Comparison of ENCODE assay signal across 10 mouse cellular contexts in genomic region chr2:164431676-164432465, GRCm38 (mm10). TPM values are rescaled to one million over a fixed set of nuclear protein-coding genes. Genes with fewer than 3 reads are reported as not detected.
DNase-seq lines count a peak whose midpoint lies in the region; ATAC-seq and TF ChIP-seq lines count a peak whose summit lies in the region.
"Had no signal": no experiment of that assay in that cellular context is flagged by ENCODE, and none has a peak within 500 bp of the region (broad histone marks: within the 10 kb centered on the region; RNA-seq: fewer than 3 reads in every experiment).

No protein-coding gene starts in this region.

- no peak for TF ChIP-seq EP300 in stomach, postnatal 0 days (optimal IDR thresholded peaks at IDR 0.05)

- no peak for TF ChIP-seq POLR2A in thymus, adult 2 months (IDR thresholded peaks at IDR 0.05; ENCODE audit: control insufficient read depth, extremely low read depth, insufficient read depth, low read length, poor library complexity)

- 65% methylated on average over 9 of the region's 9 CpGs for WGBS in midbrain, embryonic 10.5 days
- WGBS in midbrain, embryonic 16.5 days: 64% methylated on average over 9 of the region's 9 CpGs
- WGBS in liver, embryonic 12.5 days (ENCODE audit: insufficient replicate concordance): 60% methylated on average over 9 of the region's 9 CpGs
- WGBS in stomach, postnatal 0 days: 43% methylated on average over 9 of the region's 9 CpGs
- 91% methylated on average over 9 of the region's 9 CpGs for WGBS in thymus, adult 2 months

- H3K4me3 ChIP-seq in midbrain, embryonic 10.5 days: no peak overlapping the region
- no peak overlapping the region for H3K4me3 ChIP-seq in midbrain, embryonic 16.5 days (ENCODE audit: low read depth, low read length)
- H3K4me3 ChIP-seq in liver, embryonic 12.5 days: no peak overlapping the region
- H3K4me3 ChIP-seq in stomach, postnatal 0 days (ENCODE audit: low read depth, low read length): no peak overlapping the region
- H3K4me3 ChIP-seq in thymus, adult 2 months (ENCODE audit: control insufficient read depth, insufficient read depth, low read length): no peak overlapping the region

- no peak for DNase-seq in midbrain, embryonic 10.5 days (ENCODE audit: low spot score)
- DNase-seq in heart, postnatal 25 days (ENCODE audit: low spot score): peak; percentile 22
- DNase-seq in stomach, postnatal 0 days (ENCODE audit: low spot score): peak; percentile 79
- no peak for DNase-seq in neural tube, embryonic 10.5 days (ENCODE audit: extremely low spot score, low spot score)
- no peak for DNase-seq in gastrocnemius, postnatal 10 days
- no peak for DNase-seq in thymus, adult 2 months
- DNase-seq: spleen, adult 18-20 months had no signal

- intact Hi-C loops in heart, postnatal 25 days (cut with DNase I): no loop called here

- no peaks in the 10 kb centered on the region for H3K9me3 ChIP-seq in midbrain, embryonic 10.5 days (replicated peaks)
- no peaks in the 10 kb centered on the region for H3K9me3 ChIP-seq in midbrain, embryonic 16.5 days (replicated peaks; ENCODE audit: control insufficient read depth, low read length, poor library complexity, severe bottlenecking)
- no peaks in the 10 kb centered on the region for H3K9me3 ChIP-seq in liver, embryonic 12.5 days (replicated peaks)
- no peaks in the 10 kb centered on the region for H3K9me3 ChIP-seq in stomach, postnatal 0 days (ENCODE audit: control insufficient read depth, low read length)

- ATAC-seq in midbrain, embryonic 16.5 days: no peak
- peak; percentile 40; the same call in 1 of the 2 replicates for ATAC-seq in liver, embryonic 12.5 days
- ATAC-seq in stomach, postnatal 0 days (ENCODE audit: low FRiP score, low TSS enrichment): peak; percentile 68

- H3K27me3 ChIP-seq in midbrain, embryonic 10.5 days (ENCODE audit: low read depth, poor library complexity, severe bottlenecking): peaks cover 28% of the 10 kb centered on the region
- no peaks in the 10 kb centered on the region for H3K27me3 ChIP-seq in midbrain, embryonic 16.5 days (ENCODE audit: control insufficient read depth, insufficient read depth, low read depth, low read length)
- H3K27me3 ChIP-seq in liver, embryonic 12.5 days (replicated peaks): peaks cover 84% of the 10 kb centered on the region
- H3K27me3 ChIP-seq in stomach, postnatal 0 days (ENCODE audit: control insufficient read depth, insufficient read depth, low read length): no peaks in the 10 kb centered on the region
- H3K27me3 ChIP-seq in thymus, adult 2 months (ENCODE audit: control insufficient read depth, insufficient read depth, low read length): no peaks in the 10 kb centered on the region
- H3K27me3 ChIP-seq: Patski had no signal

- H3K9ac ChIP-seq in midbrain, embryonic 16.5 days (ENCODE audit: low read depth, low read length): no peak overlapping the region
- H3K9ac ChIP-seq in liver, embryonic 12.5 days: no peak overlapping the region
- H3K9ac ChIP-seq in stomach, postnatal 0 days (ENCODE audit: low read length): peak overlapping the region; percentile 62

- no peaks in the 10 kb centered on the region; the same call in 1 of the 2 replicates for H3K36me3 ChIP-seq in midbrain, embryonic 10.5 days
- no peaks in the 10 kb centered on the region for H3K36me3 ChIP-seq in midbrain, embryonic 16.5 days (ENCODE audit: control insufficient read depth, insufficient read depth, low read length)
- peaks cover 13% of the 10 kb centered on the region; the same call in 1 of the 2 replicates for H3K36me3 ChIP-seq in liver, embryonic 12.5 days
- peaks cover 12% of the 10 kb centered on the region for H3K36me3 ChIP-seq in stomach, postnatal 0 days (ENCODE audit: control insufficient read depth, insufficient read depth, low read length)
- no peaks in the 10 kb centered on the region for H3K36me3 ChIP-seq in thymus, adult 2 months (ENCODE audit: control insufficient read depth, insufficient read depth, low read length)

- TF ChIP-seq CTCF in stomach, postnatal 0 days (IDR thresholded peaks at IDR 0.05; ENCODE audit: low read depth): no peak
- no peak for TF ChIP-seq CTCF in thymus, adult 2 months (IDR thresholded peaks at IDR 0.05; ENCODE audit: borderline replicate concordance, control insufficient read depth, extremely low read depth, insufficient read depth, low read length, poor library complexity)

- H3K4me1 ChIP-seq in midbrain, embryonic 10.5 days: peaks cover 56% of the 10 kb centered on the region
- no peaks in the 10 kb centered on the region for H3K4me1 ChIP-seq in midbrain, embryonic 16.5 days (ENCODE audit: control insufficient read depth, insufficient read depth, low read length)
- peaks cover 26% of the 10 kb centered on the region for H3K4me1 ChIP-seq in liver, embryonic 12.5 days
- peaks cover 39% of the 10 kb centered on the region for H3K4me1 ChIP-seq in stomach, postnatal 0 days (replicated peaks; ENCODE audit: control insufficient read depth, insufficient read depth)
- peaks cover 7% of the 10 kb centered on the region; the same call in 1 of the 2 replicates for H3K4me1 ChIP-seq in thymus, adult 2 months (replicated peaks; ENCODE audit: control insufficient read depth, insufficient read depth, low read length)

- peak overlapping the region; percentile 56; the same call in 1 of the 2 replicates for H3K27ac ChIP-seq in midbrain, embryonic 10.5 days (replicated peaks)
- H3K27ac ChIP-seq in midbrain, embryonic 16.5 days (ENCODE audit: low read length): no peak overlapping the region
- H3K27ac ChIP-seq in liver, embryonic 12.5 days: peak overlapping the region; percentile 73
- peak overlapping the region; percentile 92 for H3K27ac ChIP-seq in stomach, postnatal 0 days (replicated peaks)
- no peak overlapping the region for H3K27ac ChIP-seq in thymus, adult 2 months (ENCODE audit: control insufficient read depth, insufficient read depth, low read length)

- H3K4me2 ChIP-seq in midbrain, embryonic 16.5 days (ENCODE audit: low read length): no peak overlapping the region
- H3K4me2 ChIP-seq in liver, embryonic 12.5 days: peak overlapping the region; percentile 36
- peak overlapping the region; percentile 49 for H3K4me2 ChIP-seq in stomach, postnatal 0 days (replicated peaks; ENCODE audit: low read depth)

RNA-seq across cellular contexts. Expression of gene Sdc4, which starts 11.8 kb away (rescaled TPM):
- polyA plus RNA-seq in midbrain, embryonic 10.5 days (2016; fragmentation: Nextera tagmentation; extraction: Ambion mirVana): 16.1 and 17.4 TPM in 2 replicates
- polyA plus RNA-seq in midbrain, embryonic 16.5 days (2015; fragmentation: Nextera tagmentation; extraction: Ambion mirVana): 6.3 and 8.7 TPM in 2 replicates
- total RNA-seq in heart, postnatal 25 days (2021): 10 to 100 TPM; 19.7 to 22.4 TPM
- polyA plus RNA-seq in liver, embryonic 12.5 days (2016; fragmentation: Nextera tagmentation; extraction: Ambion mirVana): 31.3 and 31.8 TPM in 2 replicates
- polyA plus RNA-seq in stomach, postnatal 0 days (2015; fragmentation: Nextera tagmentation; extraction: Ambion mirVana): 133 and 143 TPM in 2 replicates
- total RNA-seq in gastrocnemius, postnatal 10 days (2021): 10 to 100 TPM; 52.5 TPM
- 18.6 TPM in 2 replicates for polyA plus RNA-seq in thymus, adult 2 months (2012; rRNA removed)

RNA-seq across cellular contexts. Expression of gene Sys1, which starts 24.9 kb away (rescaled TPM):
- polyA plus RNA-seq in midbrain, embryonic 10.5 days (2016; fragmentation: Nextera tagmentation; extraction: Ambion mirVana): 64.8 and 65.9 TPM in 2 replicates
- 86.7 and 90.0 TPM in 2 replicates for polyA plus RNA-seq in midbrain, embryonic 16.5 days (2015; fragmentation: Nextera tagmentation; extraction: Ambion mirVana)
- 10 to 100 TPM; 22.2 to 26.8 TPM for total RNA-seq in heart, postnatal 25 days (2021)
- 36.1 and 37.9 TPM in 2 replicates for polyA plus RNA-seq in liver, embryonic 12.5 days (2016; fragmentation: Nextera tagmentation; extraction: Ambion mirVana)
- polyA plus RNA-seq in stomach, postnatal 0 days (2015; fragmentation: Nextera tagmentation; extraction: Ambion mirVana): 46.9 and 48.6 TPM in 2 replicates
- total RNA-seq in gastrocnemius, postnatal 10 days (2021): 10 to 100 TPM; 16.8 to 18.4 TPM
- polyA plus RNA-seq in thymus, adult 2 months (2012; rRNA removed): 183 and 220 TPM in 2 replicates

RNA-seq across cellular contexts. Expression of gene Matn4, which starts 26.9 kb away (rescaled TPM):
- polyA plus RNA-seq in midbrain, embryonic 10.5 days (2016; fragmentation: Nextera tagmentation; extraction: Ambion mirVana): 0.21 TPM in 1 of 2 replicates, not detected in the other
- 0.93 and 1.1 TPM in 2 replicates for polyA plus RNA-seq in midbrain, embryonic 16.5 days (2015; fragmentation: Nextera tagmentation; extraction: Ambion mirVana)
- under 1 TPM; 0.42 to 0.52 TPM for total RNA-seq in heart, postnatal 25 days (2021)
- 0.28 and 0.41 TPM in 2 replicates for polyA plus RNA-seq in liver, embryonic 12.5 days (2016; fragmentation: Nextera tagmentation; extraction: Ambion mirVana)
- 2.0 and 3.1 TPM in 2 replicates for polyA plus RNA-seq in stomach, postnatal 0 days (2015; fragmentation: Nextera tagmentation; extraction: Ambion mirVana)
- 1 to 10 TPM; 5.8 to 7.8 TPM for total RNA-seq in gastrocnemius, postnatal 10 days (2021)
- 0.82 and 0.93 TPM in 2 replicates for polyA plus RNA-seq in thymus, adult 2 months (2012; rRNA removed)

RNA-seq across cellular contexts. Expression of gene Gm20458, which starts 28.9 kb away (rescaled TPM):
- polyA plus RNA-seq in midbrain, embryonic 10.5 days (2016; fragmentation: Nextera tagmentation; extraction: Ambion mirVana): 3.7 and 3.9 TPM in 2 replicates
- polyA plus RNA-seq in midbrain, embryonic 16.5 days (2015; fragmentation: Nextera tagmentation; extraction: Ambion mirVana): 7.5 and 8.2 TPM in 2 replicates
- total RNA-seq in heart, postnatal 25 days (2021): 1 to 10 TPM; 1.4 to 2.5 TPM
- polyA plus RNA-seq in liver, embryonic 12.5 days (2016; fragmentation: Nextera tagmentation; extraction: Ambion mirVana): 4.7 and 5.2 TPM in 2 replicates
- 26.9 and 28.1 TPM in 2 replicates for polyA plus RNA-seq in stomach, postnatal 0 days (2015; fragmentation: Nextera tagmentation; extraction: Ambion mirVana)
- 1 to 10 TPM in 1 of 2 experiments, not detected in 1; 3.3 TPM for total RNA-seq in gastrocnemius, postnatal 10 days (2021)
- 27.8 and 35.3 TPM in 2 replicates for polyA plus RNA-seq in thymus, adult 2 months (2012; rRNA removed)

RNA-seq across cellular contexts. Expression of gene Rbpjl, which starts 28.9 kb away (rescaled TPM):
- polyA plus RNA-seq in midbrain, embryonic 10.5 days (2016; fragmentation: Nextera tagmentation; extraction: Ambion mirVana): not detected in 2 replicates
- 0.04 TPM in 1 of 2 replicates, not detected in the other for polyA plus RNA-seq in midbrain, embryonic 16.5 days (2015; fragmentation: Nextera tagmentation; extraction: Ambion mirVana)
- total RNA-seq in heart, postnatal 25 days (2021): not detected
- polyA plus RNA-seq in liver, embryonic 12.5 days (2016; fragmentation: Nextera tagmentation; extraction: Ambion mirVana): not detected in 2 replicates
- polyA plus RNA-seq in stomach, postnatal 0 days (2015; fragmentation: Nextera tagmentation; extraction: Ambion mirVana): 0.32 and 0.36 TPM in 2 replicates
- under 1 TPM; 0.05 to 0.07 TPM for total RNA-seq in gastrocnemius, postnatal 10 days (2021)
- polyA plus RNA-seq in thymus, adult 2 months (2012; rRNA removed): 0.24 TPM in 1 of 2 replicates, not detected in the other

Comparison
In these comparisons a context has a peak if more than half of its experiments do, and no peak if none do; other contexts are left out.
1. H3K27ac ChIP-seq: peak in midbrain, embryonic 10.5 days (single experiment), liver, embryonic 12.5 days (single experiment) and stomach, postnatal 0 days (single experiment); none in midbrain, embryonic 16.5 days (single experiment) and thymus, adult 2 months (single experiment).
2. DNase-seq: peak in heart, postnatal 25 days (single experiment) and stomach, postnatal 0 days (single experiment); none in midbrain, embryonic 10.5 days (single experiment), neural tube, embryonic 10.5 days (single experiment), gastrocnemius, postnatal 10 days (single experiment) and thymus, adult 2 months (single experiment).